Mouse (Mus musculus): Measurements from ENCODE around the gene Vmn2r98. TPM values are rescaled to one million over a fixed set of nuclear protein-coding genes. Genes with fewer than 3 reads are reported as not detected.
"Not testable (repeated sequence)": the region's sequence is repeated elsewhere in the genome, so short reads cannot be mapped to it uniquely, and the experiment has no call there.

Vmn2r98 gene
- not detected in 2 replicates for polyA plus RNA-seq (2011; ENCODE audit: insufficient read depth, insufficient read length, low replicate concordance, missing spikeins)

DNA sequence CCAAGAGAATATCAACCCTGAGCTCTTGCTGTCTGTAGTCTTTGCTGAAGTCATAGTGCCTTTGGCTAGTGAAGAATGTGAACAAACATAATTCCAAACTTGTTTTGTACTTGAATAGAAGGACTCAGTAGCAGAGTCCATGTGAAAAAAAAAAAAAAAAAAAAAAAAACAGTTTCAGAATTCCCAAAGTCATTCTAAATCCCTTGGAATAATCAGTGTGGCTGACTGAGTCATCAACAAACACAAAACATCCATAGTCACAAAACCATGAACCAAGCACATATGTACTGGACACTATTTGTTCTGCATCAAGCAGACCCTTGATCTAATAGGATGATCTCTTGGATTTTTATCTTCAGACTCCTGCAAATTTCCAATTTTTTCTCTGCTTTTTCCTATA lies at the start of gene Vmn2r98:
Gene Vmn2r98, plus strand, starts transcription at position 301 of the 400 bp plus-strand sequence.
- H3K4me1 ChIP-seq (ENCODE audit: control insufficient read depth, insufficient read depth, low read length); H3K27ac ChIP-seq (ENCODE audit: control insufficient read depth, insufficient read depth, low read depth, low read length, poor library complexity); H3K4me3 ChIP-seq (replicated peaks; ENCODE audit: control insufficient read depth, low read depth, low read length): not testable (repeated sequence)

DNA sequence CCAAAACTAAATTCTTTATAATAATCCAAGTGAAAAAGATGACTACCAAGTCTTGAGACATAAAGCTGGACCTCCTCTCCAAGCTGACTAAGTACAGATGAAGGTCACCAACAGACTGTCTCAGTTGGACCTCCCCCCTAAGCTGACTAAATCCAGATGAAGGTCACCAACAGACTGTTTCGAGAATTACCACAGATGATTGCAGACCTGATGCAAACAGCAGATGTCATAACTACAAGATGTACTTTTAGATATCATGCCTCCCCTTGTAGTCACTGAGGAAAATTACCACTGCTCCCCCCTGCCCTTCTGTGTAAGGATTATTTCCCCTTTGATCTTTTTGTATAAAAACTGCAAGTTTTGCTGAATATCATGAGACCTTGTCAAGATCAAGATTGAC lies 21.8 kb upstream of the Vmn2r98 start:
- not testable (repeated sequence) for H3K4me1 ChIP-seq (ENCODE audit: control insufficient read depth, insufficient read depth, low read length); H3K27ac ChIP-seq (ENCODE audit: control insufficient read depth, insufficient read depth, low read depth, low read length, poor library complexity); H3K4me3 ChIP-seq (replicated peaks; ENCODE audit: control insufficient read depth, low read depth, low read length)
- WGBS: 51% methylated on average over 1 of the region's 1 CpGs

DNA sequence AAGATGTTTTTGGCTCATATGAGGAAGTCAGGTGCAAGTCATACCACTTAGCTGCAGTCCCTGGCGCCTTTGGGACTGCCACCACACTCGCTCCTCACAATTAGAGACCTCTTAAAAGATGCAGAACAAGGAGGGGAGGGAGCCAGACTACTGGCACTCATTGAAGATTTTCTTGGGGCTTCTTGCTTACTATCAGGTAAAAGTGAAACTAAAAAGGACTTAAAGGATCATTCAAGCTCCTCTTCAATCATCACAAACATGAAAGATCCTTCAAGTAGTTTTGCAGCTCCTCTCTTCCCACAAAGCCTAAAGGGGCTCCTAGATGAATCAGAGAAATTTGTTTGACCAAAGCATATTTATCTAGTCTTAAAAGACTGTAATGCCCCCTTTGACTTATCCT lies 21.3 kb upstream of the Vmn2r98 start:
- Histone ChIP-seq H3K4me1 (ENCODE audit: control insufficient read depth, insufficient read depth, low read length) (no peaks in the 10 kb centered on the region), H3K4me3 (replicated peaks; ENCODE audit: control insufficient read depth, low read depth, low read length) (no peak overlapping the region), H3K27ac (ENCODE audit: control insufficient read depth, insufficient read depth, low read depth, low read length, poor library complexity) (no peak overlapping the region)
- TF ChIP-seq CTCF (IDR thresholded peaks at IDR 0.05; ENCODE audit: control insufficient read depth, insufficient read depth, low read length): no peak
- TF ChIP-seq POLR2A (IDR thresholded peaks at IDR 0.05; ENCODE audit: borderline replicate concordance, control insufficient read depth, low read depth, low read length): no peak
- WGBS: 52% methylated on average over 2 of the region's 2 CpGs

DNA sequence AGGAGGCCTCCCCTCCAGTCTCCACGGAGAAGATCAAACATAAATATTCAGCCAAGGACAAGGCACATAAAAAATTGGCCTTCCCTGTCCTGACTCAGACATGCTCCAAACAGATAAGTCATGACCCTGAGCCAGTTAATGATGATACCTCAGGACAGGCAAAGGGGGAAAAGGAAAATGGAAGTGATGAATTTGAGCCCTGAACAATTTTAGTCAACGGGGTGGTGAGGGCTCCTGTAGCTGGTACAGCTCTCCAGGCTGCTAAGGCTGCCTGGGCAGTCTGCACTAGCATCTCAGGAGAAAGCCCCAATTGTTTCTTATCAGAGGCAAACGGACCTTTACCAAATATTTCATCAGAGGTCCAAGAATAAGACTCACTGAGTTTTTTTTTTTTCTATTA lies 20.5 kb upstream of the Vmn2r98 start:
- no peak overlapping the region for H3K4me3 ChIP-seq (replicated peaks; ENCODE audit: control insufficient read depth, low read depth, low read length)
- no peak overlapping the region for H3K27ac ChIP-seq (ENCODE audit: control insufficient read depth, insufficient read depth, low read depth, low read length, poor library complexity)
- TF ChIP-seq CTCF (IDR thresholded peaks at IDR 0.05; ENCODE audit: control insufficient read depth, insufficient read depth, low read length) (no peak), POLR2A (IDR thresholded peaks at IDR 0.05; ENCODE audit: borderline replicate concordance, control insufficient read depth, low read depth, low read length) (no peak)
- H3K4me1 ChIP-seq (ENCODE audit: control insufficient read depth, insufficient read depth, low read length): no peaks in the 10 kb centered on the region
- WGBS: 56% methylated on average over 3 of the region's 3 CpGs

Other genes with a start within 250 kb of the Vmn2r98 start
- 0.45 TPM in 1 of 2 replicates, not detected in the other for gene Vmn2r97, start 139.2 kb upstream of the Vmn2r98 start, polyA plus RNA-seq (2011; ENCODE audit: insufficient read depth, insufficient read length, low replicate concordance, missing spikeins)

Measured in bone marrow, adult 2 months (tissue).